Mouse (Mus musculus) neural tube, embryonic 12.5 days (tissue): ENCODE measurements around the gene Tmem108. TPM values are rescaled to one million over a fixed set of nuclear protein-coding genes. Genes with fewer than 3 reads are reported as not detected.

ENCODE experiments used
- ATAC-seq: fragments of 200-750 bp; cut with Nextera tagmentation; 2 replicates; pipeline ENCODE4 v1.8.0; 2017; ENCODE audit warnings: low read depth, mild to moderate bottlenecking, moderate TSS enrichment, moderate library complexity; ENCODE audit not compliant: low FRiP score
- H3K27ac ChIP-seq: fragments of 300-500 bp; sonication (generic); 2 replicates; pipeline ENCODE4 v1.5.1; 2016
- H3K27me3 ChIP-seq: fragments of 300-500 bp; sonication (generic); replicated peaks from 2 replicates; pipeline ENCODE4 v1.6.1; 2016; ENCODE audit warnings: mild to moderate bottlenecking
- H3K36me3 ChIP-seq: fragments of 300-500 bp; sonication (generic); 2 replicates; pipeline ENCODE4 v1.6.1; 2016; ENCODE audit warnings: mild to moderate bottlenecking
- H3K4me1 ChIP-seq: fragments of 300-500 bp; sonication (generic); 2 replicates; pipeline ENCODE4 v1.6.1; 2016
- H3K4me2 ChIP-seq: fragments of 300-500 bp; sonication (generic); replicated peaks from 2 replicates; pipeline ENCODE4 v1.6.1; 2016; ENCODE audit warnings: mild to moderate bottlenecking
- H3K4me3 ChIP-seq: fragments of 300-500 bp; sonication (generic); 2 replicates; pipeline ENCODE4 v1.5.1; 2016
- H3K9ac ChIP-seq: fragments of 300-500 bp; sonication (generic); 2 replicates; pipeline ENCODE4 v1.6.1; 2016; ENCODE audit warnings: mild to moderate bottlenecking
- H3K9me3 ChIP-seq: fragments of 300-500 bp; sonication (generic); 2 replicates; pipeline ENCODE4 v1.6.1; 2016; ENCODE audit warnings: mild to moderate bottlenecking
- WGBS: fragments of 180-500 bp; shearing (Covaris S2); methylation state at CpG from one replicate; pipeline ENCODE4 v1.1.7; 2016; 5-methylcytosine and 5-hydroxymethylcytosine counted together
- polyA plus RNA-seq: library from polyadenylated mRNA; unstranded; fragments of >200 nt; fragmentation: Nextera tagmentation; extraction: Ambion mirVana; gene quantifications from 2 replicates; pipeline ENCODE4 v1.2.1, GENCODE M21; 2016

Gene Tmem108
- polyA plus RNA-seq, 1 experiment from 2014 or later = 25.8 TPM

GRCm38 (mm10) chr9:103700240-103700639, 61.4 kb downstream of the Tmem108 start:
- Histone ChIP-seq H3K27me3 (no peaks in the 10 kb centered on the region), H3K4me2 (no peak overlapping the region), H3K36me3 (no peaks in the 10 kb centered on the region), H3K9ac (no peak overlapping the region), H3K4me1 (peaks cover 6% of the 10 kb centered on the region; the same call in 1 of the 2 replicates), H3K9me3 (no peaks in the 10 kb centered on the region), H3K27ac (no peak overlapping the region), H3K4me3 (no peak overlapping the region)
- no peak for ATAC-seq
- WGBS = 100% methylated on average over 1 of the region's 1 CpGs

GRCm38 (mm10) chr9:103696967-103697366, 64.7 kb downstream of the Tmem108 start:
- Histone ChIP-seq H3K27ac (no peak overlapping the region), H3K27me3 (no peaks in the 10 kb centered on the region), H3K36me3 (no peaks in the 10 kb centered on the region), H3K9me3 (no peaks in the 10 kb centered on the region), H3K4me3 (no peak overlapping the region), H3K9ac (no peak overlapping the region), H3K4me2 (no peak overlapping the region), H3K4me1 (peaks cover 6% of the 10 kb centered on the region; the same call in 1 of the 2 replicates)
- 76% methylated on average over 6 of the region's 6 CpGs for WGBS
- ATAC-seq = no peak

GRCm38 (mm10) chr9:103693826-103694225, 67.8 kb downstream of the Tmem108 start:
- ATAC-seq = no peak
- no peak overlapping the region for H3K4me3 ChIP-seq
- H3K27me3 ChIP-seq = no peaks in the 10 kb centered on the region
- no peaks in the 10 kb centered on the region for H3K9me3 ChIP-seq
- no peak overlapping the region for H3K9ac ChIP-seq
- no peak overlapping the region for H3K4me2 ChIP-seq
- no peaks in the 10 kb centered on the region for H3K4me1 ChIP-seq
- no peak overlapping the region for H3K27ac ChIP-seq
- H3K36me3 ChIP-seq = no peaks in the 10 kb centered on the region

DNA sequence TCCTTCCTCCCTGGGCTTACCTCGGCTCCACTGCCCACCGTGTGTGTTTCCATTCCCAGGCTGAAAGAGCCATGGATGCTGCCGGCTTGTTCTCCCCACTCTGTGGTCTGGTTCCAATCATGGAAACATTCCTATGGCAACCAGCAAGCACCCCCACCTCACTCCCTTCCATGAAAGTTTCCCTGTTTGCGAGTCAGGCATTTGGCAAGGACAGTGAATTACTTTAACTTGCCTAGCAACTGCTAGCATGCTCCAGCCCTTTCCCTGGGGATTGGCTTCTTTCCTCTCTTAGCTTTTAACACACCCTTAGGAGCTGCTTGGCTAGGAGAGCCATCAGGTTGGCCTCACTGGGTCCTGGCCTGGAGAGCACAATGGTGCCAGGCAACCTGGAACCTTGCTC, 68.9 kb downstream of the Tmem108 start:
- ATAC-seq = no peak

GRCm38 (mm10) chr9:103691847-103692246, 69.8 kb downstream of the Tmem108 start:
- no peak for ATAC-seq
- no peaks in the 10 kb centered on the region for H3K36me3 ChIP-seq
- WGBS = 95% methylated on average over 9 of the region's 9 CpGs
- H3K4me2 ChIP-seq = no peak overlapping the region
- H3K9ac ChIP-seq = no peak overlapping the region
- H3K4me3 ChIP-seq = no peak overlapping the region
- no peak overlapping the region for H3K27ac ChIP-seq
- peaks cover 8% of the 10 kb centered on the region for H3K4me1 ChIP-seq
- no peaks in the 10 kb centered on the region for H3K27me3 ChIP-seq
- H3K9me3 ChIP-seq = no peaks in the 10 kb centered on the region

More for the DNA sequence above, 68.9 kb downstream of the Tmem108 start:
- WGBS = 70% methylated on average over 4 of the region's 4 CpGs
- no peaks in the 10 kb centered on the region for H3K9me3 ChIP-seq
- H3K27ac ChIP-seq = no peak overlapping the region
- no peaks in the 10 kb centered on the region for H3K27me3 ChIP-seq
- H3K4me3 ChIP-seq = no peak overlapping the region
- peaks cover under 1% of the 10 kb centered on the region; the same call in 1 of the 2 replicates for H3K4me1 ChIP-seq
- no peak overlapping the region for H3K9ac ChIP-seq
- no peaks in the 10 kb centered on the region for H3K36me3 ChIP-seq
- H3K4me2 ChIP-seq = no peak overlapping the region

- Histone ChIP-seq H3K4me2 (no peak overlapping the region), H3K27ac (no peak overlapping the region), H3K36me3 (no peaks in the 10 kb centered on the region), H3K4me3 (no peak overlapping the region), H3K27me3 (no peaks in the 10 kb centered on the region), H3K9ac (no peak overlapping the region), H3K9me3 (no peaks in the 10 kb centered on the region), H3K4me1 (peaks cover 10% of the 10 kb centered on the region)
- no peak for ATAC-seq
- WGBS = 68% methylated on average over 3 of the region's 3 CpGs
Measured at GRCm38 (mm10) chr9:103690446-103690845, 71.2 kb downstream of the Tmem108 start.

DNA sequence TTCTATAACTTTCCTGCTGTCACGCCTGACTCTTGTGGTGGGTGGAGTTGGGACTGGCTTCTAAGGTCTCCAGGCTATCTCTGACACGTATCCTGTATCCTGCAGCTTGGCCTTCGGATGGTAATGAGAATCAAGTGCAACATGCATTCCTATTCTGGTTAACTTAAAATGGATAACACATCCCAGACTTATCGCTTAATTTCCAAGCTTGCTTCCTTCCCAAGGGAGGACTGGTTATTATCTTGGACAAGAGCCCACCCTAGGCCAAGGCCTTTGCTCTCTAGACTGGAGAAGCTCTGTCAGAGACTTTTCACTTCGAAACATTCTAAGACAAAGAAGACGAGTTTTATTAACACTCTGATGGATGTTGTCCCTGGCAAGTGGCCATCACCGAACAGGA, 71.9 kb downstream of the Tmem108 start:
- WGBS = 83% methylated on average over 7 of the region's 7 CpGs
- ATAC-seq = no peak

DNA sequence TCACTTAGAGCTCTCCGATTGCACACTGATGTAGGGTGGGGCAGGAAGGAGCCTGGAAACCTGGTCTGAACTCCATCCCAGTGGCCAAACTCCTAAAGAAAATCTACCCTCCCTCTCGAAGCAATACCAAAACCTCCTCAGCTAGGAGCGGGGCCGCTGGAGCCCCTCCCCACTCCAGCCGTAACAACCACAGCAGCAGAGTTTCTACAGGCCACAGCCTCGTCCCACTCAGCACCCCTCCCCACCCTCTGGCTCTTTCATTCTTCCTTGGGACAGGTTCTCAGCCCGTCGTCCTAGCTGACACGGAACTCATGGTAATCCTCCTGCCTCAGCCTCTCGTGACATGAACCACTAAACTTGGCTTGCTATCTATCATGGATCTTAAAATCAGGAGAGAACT, 72.6 kb downstream of the Tmem108 start:
- ATAC-seq = no peak
- Histone ChIP-seq H3K4me3 (no peak overlapping the region), H3K4me2 (no peak overlapping the region), H3K9ac (no peak overlapping the region), H3K27ac (no peak overlapping the region), H3K4me1 (peaks cover 10% of the 10 kb centered on the region), H3K36me3 (no peaks in the 10 kb centered on the region), H3K9me3 (no peaks in the 10 kb centered on the region), H3K27me3 (no peaks in the 10 kb centered on the region)
- 86% methylated on average over 10 of the region's 10 CpGs for WGBS

More for the DNA sequence above, 71.9 kb downstream of the Tmem108 start:
- Histone ChIP-seq H3K27ac (no peak overlapping the region), H3K4me3 (no peak overlapping the region), H3K4me2 (no peak overlapping the region), H3K4me1 (peaks cover 10% of the 10 kb centered on the region), H3K27me3 (no peaks in the 10 kb centered on the region), H3K9ac (no peak overlapping the region), H3K9me3 (no peaks in the 10 kb centered on the region), H3K36me3 (no peaks in the 10 kb centered on the region)

- Histone ChIP-seq H3K9ac (no peak overlapping the region), H3K27ac (no peak overlapping the region), H3K4me1 (peaks cover 10% of the 10 kb centered on the region), H3K4me3 (no peak overlapping the region), H3K4me2 (no peak overlapping the region), H3K9me3 (no peaks in the 10 kb centered on the region), H3K36me3 (no peaks in the 10 kb centered on the region), H3K27me3 (no peaks in the 10 kb centered on the region)
- 45% methylated on average over 6 of the region's 6 CpGs for WGBS
- ATAC-seq = peak; percentile 29; the same call in 1 of the 2 replicates
Measured at GRCm38 (mm10) chr9:103687130-103687529, 74.5 kb downstream of the Tmem108 start.

DNA sequence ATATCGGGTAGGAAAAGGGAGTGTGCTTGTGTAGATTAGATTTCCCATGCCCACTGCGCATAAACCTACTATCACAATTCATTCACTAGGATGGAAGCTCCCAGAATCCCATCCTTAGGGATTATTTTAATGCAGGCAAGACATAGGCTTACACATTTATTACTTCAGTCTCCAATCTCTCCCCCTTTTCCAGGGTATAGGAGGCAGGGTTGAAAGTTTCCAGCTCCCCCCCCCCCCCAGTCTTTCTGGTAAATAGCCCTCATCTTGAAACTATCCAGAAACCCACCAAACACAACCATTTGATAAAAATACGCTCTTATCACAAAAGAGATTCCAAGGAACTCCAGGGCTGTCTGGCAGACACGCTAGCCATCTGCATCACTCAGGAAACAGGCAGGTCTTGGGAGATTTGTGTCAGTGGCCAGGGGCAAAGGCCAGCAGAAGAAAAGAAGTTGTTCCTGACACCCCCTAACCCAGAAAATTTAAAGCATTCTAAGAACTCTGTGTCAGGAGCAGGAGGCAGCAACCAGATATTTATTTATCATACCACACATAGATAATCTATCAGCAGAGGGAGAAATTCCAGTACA, 79.8 kb downstream of the Tmem108 start:
- Histone ChIP-seq H3K4me3 (no peak overlapping the region), H3K9me3 (no peaks in the 10 kb centered on the region), H3K4me2 (no peak overlapping the region), H3K9ac (no peak overlapping the region), H3K36me3 (no peaks in the 10 kb centered on the region), H3K4me1 (0 out of 2 replicates have a peak, but pooled peaks cover 2% of the 10 kb centered on the region), H3K27ac (no peak overlapping the region), H3K27me3 (no peaks in the 10 kb centered on the region)
- no peak for ATAC-seq
- WGBS = 76% methylated on average over 4 of the region's 4 CpGs

DNA sequence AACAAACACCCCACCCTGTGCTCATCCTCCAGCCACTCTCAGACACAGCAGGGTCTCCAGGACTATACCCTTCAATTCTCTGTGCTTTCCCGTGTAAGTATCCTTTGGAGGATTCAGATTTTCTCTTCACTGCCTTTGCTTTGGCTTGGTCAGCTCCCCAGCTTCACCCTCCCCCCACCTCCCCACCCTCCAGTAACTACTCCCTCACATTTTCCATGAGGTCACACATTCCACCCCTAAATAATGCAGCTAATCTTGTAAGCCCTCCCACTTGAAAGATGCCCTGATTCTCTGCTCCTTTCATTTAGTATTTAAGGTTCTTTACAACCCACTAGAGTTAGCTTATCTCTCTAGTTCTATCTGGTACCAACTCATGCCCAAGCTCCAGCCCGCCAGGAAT, 82.4 kb downstream of the Tmem108 start:
- ATAC-seq = no peak
- H3K27me3 ChIP-seq = no peaks in the 10 kb centered on the region
- no peak overlapping the region for H3K27ac ChIP-seq
- 42% methylated on average over 2 of the region's 2 CpGs for WGBS
- no peaks in the 10 kb centered on the region for H3K36me3 ChIP-seq
- H3K4me2 ChIP-seq = no peak overlapping the region
- no peak overlapping the region for H3K9ac ChIP-seq
- H3K4me3 ChIP-seq = no peak overlapping the region
- no peaks in the 10 kb centered on the region for H3K9me3 ChIP-seq
- H3K4me1 ChIP-seq = no peaks in the 10 kb centered on the region

- no peaks in the 10 kb centered on the region for H3K9me3 ChIP-seq
- 65% methylated on average over 7 of the region's 7 CpGs for WGBS
- no peaks in the 10 kb centered on the region for H3K36me3 ChIP-seq
- H3K4me1 ChIP-seq = no peaks in the 10 kb centered on the region
- H3K4me3 ChIP-seq = no peak overlapping the region
- no peak overlapping the region for H3K27ac ChIP-seq
- no peaks in the 10 kb centered on the region for H3K27me3 ChIP-seq
- no peak for ATAC-seq
- no peak overlapping the region for H3K4me2 ChIP-seq
- no peak overlapping the region for H3K9ac ChIP-seq
Measured at GRCm38 (mm10) chr9:103678531-103679060, 83.0 kb downstream of the Tmem108 start.

- no peaks in the 10 kb centered on the region for H3K36me3 ChIP-seq
- H3K27me3 ChIP-seq = no peaks in the 10 kb centered on the region
- H3K4me1 ChIP-seq = no peaks in the 10 kb centered on the region
- no peak for ATAC-seq
- H3K4me3 ChIP-seq = no peak overlapping the region
- no peak overlapping the region for H3K4me2 ChIP-seq
- H3K9ac ChIP-seq = no peak overlapping the region
- WGBS = 75% methylated on average over 5 of the region's 5 CpGs
- H3K27ac ChIP-seq = no peak overlapping the region
- no peaks in the 10 kb centered on the region for H3K9me3 ChIP-seq
Measured at GRCm38 (mm10) chr9:103677811-103678210, 83.8 kb downstream of the Tmem108 start.
